Mouse (Mus musculus): ENCODE measurements around the gene Dap3. TPM values are rescaled to one million over a fixed set of nuclear protein-coding genes. Genes with fewer than 3 reads are reported as not detected.

The Dap3 gene
- polyA plus RNA-seq, 1 experiment from 2014 or later, result 161 TPM

GRCm38 (mm10) chr3:88949786-88950575, 1.0 kb downstream of the Dap3 start:
- Histone ChIP-seq H3K27ac (ENCODE audit: low read length) (peak overlapping the region; percentile 98), H3K9ac (replicated peaks; ENCODE audit: low read length) (peak overlapping the region; percentile 88), H3K4me1 (ENCODE audit: insufficient read depth, low read length) (peaks cover 36% of the 10 kb centered on the region), H3K4me2 (replicated peaks; ENCODE audit: low read depth, low read length) (peak overlapping the region; percentile 74), H3K9me3 (ENCODE audit: low read length) (no peaks in the 10 kb centered on the region), H3K36me3 (ENCODE audit: insufficient read depth, low read length) (0 out of 2 replicates have a peak, but pooled peaks cover 3% of the 10 kb centered on the region), H3K4me3 (ENCODE audit: low read length) (peak overlapping the region; percentile 60), H3K27me3 (ENCODE audit: insufficient read depth, low read length) (no peaks in the 10 kb centered on the region)
- peak; percentile 95 for ATAC-seq (ENCODE audit: low FRiP score, low TSS enrichment)
- under 1% methylated on average over 47 of the region's 92 CpGs for WGBS

GRCm38 (mm10) chr3:88944109-88944508, 6.9 kb downstream of the Dap3 start:
- no peaks in the 10 kb centered on the region for H3K27me3 ChIP-seq (ENCODE audit: insufficient read depth, low read length)
- H3K27ac ChIP-seq (ENCODE audit: low read length), result no peak overlapping the region
- H3K9ac ChIP-seq (replicated peaks; ENCODE audit: low read length), result no peak overlapping the region
- H3K4me2 ChIP-seq (replicated peaks; ENCODE audit: low read depth, low read length), result no peak overlapping the region
- peaks cover 25% of the 10 kb centered on the region for H3K36me3 ChIP-seq (ENCODE audit: insufficient read depth, low read length)
- no peak for ATAC-seq (ENCODE audit: low FRiP score, low TSS enrichment)
- 88% methylated on average over 4 of the region's 4 CpGs for WGBS
- H3K4me3 ChIP-seq (ENCODE audit: low read length), result no peak overlapping the region
- H3K9me3 ChIP-seq (ENCODE audit: low read length), result no peaks in the 10 kb centered on the region
- H3K4me1 ChIP-seq (ENCODE audit: insufficient read depth, low read length), result peaks cover 16% of the 10 kb centered on the region

GRCm38 (mm10) chr3:88942316-88942880, 8.6 kb downstream of the Dap3 start:
- no peaks in the 10 kb centered on the region for H3K27me3 ChIP-seq (ENCODE audit: insufficient read depth, low read length)
- 92% methylated on average over 10 of the region's 10 CpGs for WGBS

GRCm38 (mm10) chr3:88939749-88940148, 11.2 kb downstream of the Dap3 start:
- ATAC-seq (ENCODE audit: low FRiP score, low TSS enrichment), result no peak
- Histone ChIP-seq H3K36me3 (ENCODE audit: insufficient read depth, low read length) (peaks cover 33% of the 10 kb centered on the region), H3K4me1 (ENCODE audit: insufficient read depth, low read length) (no peaks in the 10 kb centered on the region; the same call in 1 of the 2 replicates), H3K9ac (replicated peaks; ENCODE audit: low read length) (no peak overlapping the region), H3K4me3 (ENCODE audit: low read length) (no peak overlapping the region), H3K27ac (ENCODE audit: low read length) (no peak overlapping the region), H3K4me2 (replicated peaks; ENCODE audit: low read depth, low read length) (no peak overlapping the region), H3K27me3 (ENCODE audit: insufficient read depth, low read length) (no peaks in the 10 kb centered on the region), H3K9me3 (ENCODE audit: low read length) (no peaks in the 10 kb centered on the region)
- 71% methylated on average over 3 of the region's 3 CpGs for WGBS

More at GRCm38 (mm10) chr3:88942316-88942880, 8.6 kb downstream of the Dap3 start:
- H3K9ac ChIP-seq (replicated peaks; ENCODE audit: low read length), result no peak overlapping the region
- no peak for ATAC-seq (ENCODE audit: low FRiP score, low TSS enrichment)
- H3K4me1 ChIP-seq (ENCODE audit: insufficient read depth, low read length), result no peaks in the 10 kb centered on the region; the same call in 1 of the 2 replicates
- H3K4me2 ChIP-seq (replicated peaks; ENCODE audit: low read depth, low read length), result no peak overlapping the region
- H3K36me3 ChIP-seq (ENCODE audit: insufficient read depth, low read length), result peaks cover 22% of the 10 kb centered on the region
- no peak overlapping the region for H3K27ac ChIP-seq (ENCODE audit: low read length)
- H3K9me3 ChIP-seq (ENCODE audit: low read length), result no peaks in the 10 kb centered on the region
- no peak overlapping the region for H3K4me3 ChIP-seq (ENCODE audit: low read length)

- H3K4me2 ChIP-seq (replicated peaks; ENCODE audit: low read depth, low read length), result no peak overlapping the region
- no peaks in the 10 kb centered on the region for H3K27me3 ChIP-seq (ENCODE audit: insufficient read depth, low read length)
- H3K36me3 ChIP-seq (ENCODE audit: insufficient read depth, low read length), result peaks cover 39% of the 10 kb centered on the region
- H3K9me3 ChIP-seq (ENCODE audit: low read length), result no peaks in the 10 kb centered on the region
- no peak overlapping the region for H3K4me3 ChIP-seq (ENCODE audit: low read length)
- no peak for ATAC-seq (ENCODE audit: low FRiP score, low TSS enrichment)
- no peaks in the 10 kb centered on the region; the same call in 1 of the 2 replicates for H3K4me1 ChIP-seq (ENCODE audit: insufficient read depth, low read length)
- H3K9ac ChIP-seq (replicated peaks; ENCODE audit: low read length), result no peak overlapping the region
- no peak overlapping the region for H3K27ac ChIP-seq (ENCODE audit: low read length)
- WGBS, result 94% methylated on average over 10 of the region's 10 CpGs
Observed at GRCm38 (mm10) chr3:88939071-88939470, 11.9 kb downstream of the Dap3 start.

- Histone ChIP-seq H3K36me3 (ENCODE audit: insufficient read depth, low read length) (peaks cover 57% of the 10 kb centered on the region), H3K4me1 (ENCODE audit: insufficient read depth, low read length) (no peaks in the 10 kb centered on the region), H3K9ac (replicated peaks; ENCODE audit: low read length) (no peak overlapping the region), H3K27me3 (ENCODE audit: insufficient read depth, low read length) (no peaks in the 10 kb centered on the region), H3K27ac (ENCODE audit: low read length) (no peak overlapping the region), H3K4me3 (ENCODE audit: low read length) (no peak overlapping the region), H3K9me3 (ENCODE audit: low read length) (no peaks in the 10 kb centered on the region), H3K4me2 (replicated peaks; ENCODE audit: low read depth, low read length) (no peak overlapping the region)
- no peak for ATAC-seq (ENCODE audit: low FRiP score, low TSS enrichment)
- WGBS, result 80% methylated on average over 3 of the region's 3 CpGs
Observed at GRCm38 (mm10) chr3:88929501-88929900, 21.5 kb downstream of the Dap3 start.

GRCm38 (mm10) chr3:88925651-88926050, 25.3 kb downstream of the Dap3 start:
- ATAC-seq (ENCODE audit: low FRiP score, low TSS enrichment), result no peak
- Histone ChIP-seq H3K4me1 (ENCODE audit: insufficient read depth, low read length) (no peaks in the 10 kb centered on the region), H3K27ac (ENCODE audit: low read length) (no peak overlapping the region), H3K36me3 (ENCODE audit: insufficient read depth, low read length) (peaks cover 71% of the 10 kb centered on the region), H3K27me3 (ENCODE audit: insufficient read depth, low read length) (no peaks in the 10 kb centered on the region), H3K9me3 (ENCODE audit: low read length) (peaks cover 8% of the 10 kb centered on the region), H3K4me3 (ENCODE audit: low read length) (no peak overlapping the region), H3K9ac (replicated peaks; ENCODE audit: low read length) (no peak overlapping the region), H3K4me2 (replicated peaks; ENCODE audit: low read depth, low read length) (no peak overlapping the region)
- WGBS, result 91% methylated on average over 2 of the region's 2 CpGs

- Histone ChIP-seq H3K27ac (ENCODE audit: low read length) (no peak overlapping the region), H3K4me3 (ENCODE audit: low read length) (no peak overlapping the region), H3K4me1 (ENCODE audit: insufficient read depth, low read length) (no peaks in the 10 kb centered on the region), H3K9me3 (ENCODE audit: low read length) (peaks cover 8% of the 10 kb centered on the region), H3K27me3 (ENCODE audit: insufficient read depth, low read length) (no peaks in the 10 kb centered on the region), H3K9ac (replicated peaks; ENCODE audit: low read length) (no peak overlapping the region), H3K4me2 (replicated peaks; ENCODE audit: low read depth, low read length) (no peak overlapping the region), H3K36me3 (ENCODE audit: insufficient read depth, low read length) (peaks cover 66% of the 10 kb centered on the region)
- WGBS, result 93% methylated on average over 8 of the region's 8 CpGs
- no peak for ATAC-seq (ENCODE audit: low FRiP score, low TSS enrichment)
Observed at GRCm38 (mm10) chr3:88923989-88924591, 26.9 kb downstream of the Dap3 start.

GRCm38 (mm10) chr3:88921411-88921810, 29.6 kb downstream of the Dap3 start:
- H3K27me3 ChIP-seq (ENCODE audit: insufficient read depth, low read length), result no peaks in the 10 kb centered on the region
- H3K4me2 ChIP-seq (replicated peaks; ENCODE audit: low read depth, low read length), result no peak overlapping the region
- H3K4me3 ChIP-seq (ENCODE audit: low read length), result no peak overlapping the region
- ATAC-seq (ENCODE audit: low FRiP score, low TSS enrichment), result no peak
- H3K9ac ChIP-seq (replicated peaks; ENCODE audit: low read length), result no peak overlapping the region
- 96% methylated on average over 9 of the region's 9 CpGs for WGBS
- no peak overlapping the region for H3K27ac ChIP-seq (ENCODE audit: low read length)
- H3K9me3 ChIP-seq (ENCODE audit: low read length), result peaks cover 8% of the 10 kb centered on the region
- H3K4me1 ChIP-seq (ENCODE audit: insufficient read depth, low read length), result peaks cover 4% of the 10 kb centered on the region; the same call in 1 of the 2 replicates
- peaks cover 44% of the 10 kb centered on the region for H3K36me3 ChIP-seq (ENCODE audit: insufficient read depth, low read length)
